ENCODE assay signal across 8 mouse cellular contexts in the genomic region with DNA sequence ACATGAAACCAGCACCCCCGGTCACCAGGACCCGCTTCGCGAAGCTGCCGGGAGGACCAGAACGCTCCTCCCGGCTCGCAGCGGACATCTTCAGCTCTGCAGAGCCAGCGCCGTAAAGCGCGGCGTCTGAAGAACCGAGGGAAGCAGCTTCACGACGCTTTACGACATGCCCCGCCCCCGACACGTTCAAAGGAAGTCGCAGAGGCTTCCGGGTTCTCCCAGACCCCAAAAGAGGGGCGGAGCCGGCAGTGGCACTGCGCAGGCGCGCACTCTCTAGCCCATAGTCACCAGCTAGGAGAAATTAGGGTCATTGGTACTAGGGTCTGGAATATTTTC. TPM values are rescaled to one million over a fixed set of nuclear protein-coding genes. Genes with fewer than 3 reads are reported as not detected.
DNase-seq lines count a peak whose midpoint lies in the region; ATAC-seq lines count a peak whose summit lies in the region.

Tgds (minus strand) TSS at position 114 of the 336 bp plus-strand sequence.

- peak; percentile 99 for DNase-seq in adipocyte (ENCODE audit: low spot score)
- DNase-seq in embryo, embryonic 10 days (ENCODE audit: low spot score), result peak; percentile 100
- peak; percentile 97 for DNase-seq in gastrocnemius, postnatal 10 days
- peak; percentile 98 for DNase-seq in induced T-regulatory cell, adult 2 months (ENCODE audit: low read depth)
- peak; percentile 96 to 99 for DNase-seq in left cerebral cortex, adult 9 months (ENCODE audit: low spot score in 2 of 2)
- peak; percentile 100 for DNase-seq in right cerebral cortex, postnatal 14 days
- DNase-seq in urinary bladder, postnatal 36 days (ENCODE audit: low spot score in 2 of 2), result peak; percentile 96 to 99

- ATAC-seq in megakaryocyte progenitor cell, adult 5-6 weeks (replicated peaks; ENCODE audit: poor library complexity), result peak; percentile 82

RNA-seq across cellular contexts. Expression of gene Tgds, which starts in this region (rescaled TPM):
- 10 to 100 TPM in 1 of 2 experiments, 1 to 10 TPM in 1; 9.7 to 12.6 TPM for total RNA-seq in gastrocnemius, postnatal 10 days (2021)
- total RNA-seq in megakaryocyte progenitor cell, adult 5-6 weeks (2015), result 22.9 and 23.3 TPM in 2 replicates
- 20.2 TPM in 2 replicates for total RNA-seq in megakaryocyte progenitor cell, adult 5-6 weeks (2017)

Comparison
In these comparisons a context has a peak if more than half of its experiments do, and no peak if none do; other contexts are left out.
1. Peak in every context shown above with its lines: DNase-seq and ATAC-seq.